Mouse (Mus musculus): ENCODE data around the gene Olfr1417. TPM values are rescaled to one million over a fixed set of nuclear protein-coding genes. Genes with fewer than 3 reads are reported as not detected.

Gene Olfr1417
- polyA plus RNA-seq, 1 experiment = not detected

Other genes starting within 250 kb of the Olfr1417 start
- gene Ms4a6d, start 234.4 kb downstream of the Olfr1417 start, polyA plus RNA-seq (2012; rRNA removed) = 3.8 and 5.7 TPM in 2 replicates
- 0.12 TPM in 1 of 2 replicates, not detected in the other for gene Ms4a2, start 215.5 kb downstream of the Olfr1417 start, polyA plus RNA-seq (2012; rRNA removed)
- gene Ms4a3, start 198.4 kb downstream of the Olfr1417 start, polyA plus RNA-seq (2012; rRNA removed) = not detected in 2 replicates
- not detected in 2 replicates for gene Oosp2, start 178.7 kb downstream of the Olfr1417 start, polyA plus RNA-seq (2012; rRNA removed)
- gene Oosp1, start 148.1 kb downstream of the Olfr1417 start, polyA plus RNA-seq (2012; rRNA removed) = 0.43 TPM in 1 of 2 replicates, not detected in the other
- not detected in 2 replicates for gene Oosp3, start 142.2 kb downstream of the Olfr1417 start, polyA plus RNA-seq (2012; rRNA removed)
- gene Gif, start 91.7 kb downstream of the Olfr1417 start, polyA plus RNA-seq (2012; rRNA removed) = 0.10 and 0.51 TPM in 2 replicates
- gene Mrpl16, start 68.8 kb downstream of the Olfr1417 start, polyA plus RNA-seq (2012; rRNA removed) = 14.7 and 15.7 TPM in 2 replicates
- 24.8 and 30.6 TPM in 2 replicates for gene Stx3, start 19.8 kb downstream of the Olfr1417 start, polyA plus RNA-seq (2012; rRNA removed)
- not detected in 2 replicates for gene Olfr1418, start 21.8 kb upstream of the Olfr1417 start, polyA plus RNA-seq (2012; rRNA removed)
- not detected in 2 replicates for gene Olfr1419, start 35.9 kb upstream of the Olfr1417 start, polyA plus RNA-seq (2012; rRNA removed)
- not detected in 2 replicates for gene Olfr1420, start 47.3 kb upstream of the Olfr1417 start, polyA plus RNA-seq (2012; rRNA removed)
- 10.4 and 16.4 TPM in 2 replicates for gene Patl1, start 73.2 kb upstream of the Olfr1417 start, polyA plus RNA-seq (2012; rRNA removed)
- 22.0 and 29.3 TPM in 2 replicates for gene Osbp, start 126.7 kb upstream of the Olfr1417 start, polyA plus RNA-seq (2012; rRNA removed)
- gene Olfr1423, start 202.1 kb upstream of the Olfr1417 start, polyA plus RNA-seq (2012; rRNA removed) = not detected in 2 replicates
- gene Olfr1424, start 223.5 kb upstream of the Olfr1417 start, polyA plus RNA-seq (2012; rRNA removed) = not detected in 2 replicates
- gene Olfr1425, start 238.5 kb upstream of the Olfr1417 start, polyA plus RNA-seq (2012; rRNA removed) = not detected in 2 replicates

All from large intestine, adult 2 months (tissue).